Mouse (Mus musculus) limb, embryonic 15.5 days (tissue): Measurements from ENCODE around the gene Pank3. TPM values are rescaled to one million over a fixed set of nuclear protein-coding genes. Genes with fewer than 3 reads are reported as not detected.
A peak's percentile ranks its signal among the peaks of the same experiment; 100 is the strongest.
"Not testable (repeated sequence)": the region's sequence is repeated elsewhere in the genome, so short reads cannot be mapped to it uniquely, and the experiment has no call there.

ENCODE experiments used
- ATAC-seq: fragments of 200-750 bp; cut with Nextera tagmentation; 2 replicates; pipeline ENCODE4 v1.8.0; 2017; ENCODE audit warnings: low read depth, moderate TSS enrichment; ENCODE audit not compliant: insufficient number of reproducible peaks, low FRiP score, low TSS enrichment
- H3K27ac ChIP-seq: fragments of 300-500 bp; sonication (generic); 2 replicates; pipeline ENCODE4 v1.5.1; 2015; ENCODE audit warnings: moderate library complexity, mild to moderate bottlenecking, inconsistent platforms
- H3K27me3 ChIP-seq: fragments of 300-500 bp; sonication (generic); 2 replicates; pipeline ENCODE4 v1.6.1; 2015; ENCODE audit warnings: inconsistent platforms
- H3K36me3 ChIP-seq: fragments of 300-500 bp; sonication (generic); 2 replicates; pipeline ENCODE4 v1.6.1; 2015; ENCODE audit warnings: inconsistent platforms
- H3K4me1 ChIP-seq: fragments of 300-500 bp; sonication (generic); 2 replicates; pipeline ENCODE4 v1.6.1; 2015; ENCODE audit warnings: inconsistent platforms
- H3K4me2 ChIP-seq: fragments of 300-500 bp; sonication (generic); 2 replicates; pipeline ENCODE4 v1.6.1; 2015; ENCODE audit warnings: mild to moderate bottlenecking, inconsistent platforms
- H3K4me3 ChIP-seq: fragments of 300-500 bp; sonication (generic); 2 replicates; pipeline ENCODE4 v1.5.1; 2015; ENCODE audit warnings: mild to moderate bottlenecking, inconsistent platforms
- H3K9ac ChIP-seq: fragments of 300-500 bp; sonication (generic); 2 replicates; pipeline ENCODE4 v1.6.1; 2015; ENCODE audit warnings: inconsistent platforms
- H3K9me3 ChIP-seq: fragments of 300-500 bp; sonication (generic); 2 replicates; pipeline ENCODE4 v1.6.1; 2016; ENCODE audit warnings: inconsistent platforms
- WGBS: fragments of 180-500 bp; shearing (Covaris S2); methylation state at CpG from one replicate; pipeline ENCODE4 v1.1.7; 2015; 5-methylcytosine and 5-hydroxymethylcytosine counted together
- microRNA counts: library from miRNA; unstranded; fragments of <30 nt; microRNA quantifications from one replicate; lab custom pipeline; 2016
- microRNA-seq: library from miRNA; unstranded; fragments of <30 nt; microRNA quantifications from one replicate; pipeline ENCODE4, GENCODE M21; 2016
- polyA plus RNA-seq: library from polyadenylated mRNA; unstranded; fragments of >200 nt; fragmentation: Nextera tagmentation; extraction: Ambion mirVana; gene quantifications from 2 replicates; pipeline ENCODE4 v1.2.1, GENCODE M21; 2015

Gene Pank3
- polyA plus RNA-seq, 1 experiment from 2014 or later, result 14.8 TPM

GRCm38 (mm10) chr11:35833270-35833669 lies 64.0 kb downstream of the Pank3 start:
- H3K4me3 ChIP-seq, result peak overlapping the region; percentile 98
- 83% methylated on average over 6 of the region's 6 CpGs for WGBS
- H3K9ac ChIP-seq, result no peak overlapping the region
- no peak for ATAC-seq
- peaks cover 35% of the 10 kb centered on the region for H3K36me3 ChIP-seq
- no peaks in the 10 kb centered on the region for H3K27me3 ChIP-seq
- H3K4me2 ChIP-seq, result peak overlapping the region; percentile 46
- no peaks in the 10 kb centered on the region for H3K9me3 ChIP-seq
- H3K27ac ChIP-seq, result no peak overlapping the region
- H3K4me1 ChIP-seq, result peaks cover 11% of the 10 kb centered on the region

GRCm38 (mm10) chr11:35834022-35834760 lies 64.9 kb downstream of the Pank3 start, which contains the start of gene Rars:
Gene Rars, minus strand, starts transcription at chr11:35834506.
- peak within 1 kb of the TSS; percentile 90 for H3K9ac ChIP-seq
- peak within 1 kb of the TSS; percentile 98 for H3K4me3 ChIP-seq
- H3K27ac ChIP-seq, result peak within 1 kb of the TSS; percentile 71
- H3K27me3 ChIP-seq, result no peaks in the 10 kb centered on the region
- 1% methylated on average over 43 of the region's 46 CpGs for WGBS
- peaks cover 26% of the 10 kb centered on the region for H3K36me3 ChIP-seq
- H3K9me3 ChIP-seq, result no peaks in the 10 kb centered on the region
- H3K4me2 ChIP-seq, result peak within 1 kb of the TSS; percentile 46
- peak; percentile 74 for ATAC-seq
- H3K4me1 ChIP-seq, result peaks cover 14% of the 10 kb centered on the region

GRCm38 (mm10) chr11:35837156-35838126 lies 68.2 kb downstream of the Pank3 start:
- Histone ChIP-seq H3K4me3 (no peak overlapping the region), H3K27ac (no peak overlapping the region), H3K9ac (no peak overlapping the region)

GRCm38 (mm10) chr11:35838345-35839338 lies 69.4 kb downstream of the Pank3 start:
- no peak overlapping the region for H3K9ac ChIP-seq
- WGBS, result 16% methylated on average over 28 of the region's 28 CpGs

More at GRCm38 (mm10) chr11:35837156-35838126, 68.2 kb downstream of the Pank3 start:
- ATAC-seq, result no peak
- 65% methylated on average over 5 of the region's 5 CpGs for WGBS
- Histone ChIP-seq H3K36me3 (0 out of 2 replicates have a peak, but pooled peaks cover under 1% of the 10 kb centered on the region), H3K4me2 (peak overlapping the region; percentile 60), H3K4me1 (peaks cover 11% of the 10 kb centered on the region), H3K9me3 (no peaks in the 10 kb centered on the region), H3K27me3 (no peaks in the 10 kb centered on the region)

GRCm38 (mm10) chr11:35840282-35840681 lies 71.0 kb downstream of the Pank3 start:
- H3K36me3 ChIP-seq, result 0 out of 2 replicates have a peak, but pooled peaks cover 3% of the 10 kb centered on the region
- ATAC-seq, result no peak
- no peak overlapping the region for H3K9ac ChIP-seq
- H3K27me3 ChIP-seq, result no peaks in the 10 kb centered on the region
- H3K9me3 ChIP-seq, result no peaks in the 10 kb centered on the region
- H3K27ac ChIP-seq, result no peak overlapping the region
- H3K4me3 ChIP-seq, result no peak overlapping the region
- no peak overlapping the region for H3K4me2 ChIP-seq
- H3K4me1 ChIP-seq, result peaks cover 4% of the 10 kb centered on the region; the same call in 1 of the 2 replicates
- 80% methylated on average over 7 of the region's 7 CpGs for WGBS

More at GRCm38 (mm10) chr11:35838345-35839338, 69.4 kb downstream of the Pank3 start:
- H3K27ac ChIP-seq, result no peak overlapping the region; the same call in 1 of the 2 replicates
- H3K9me3 ChIP-seq, result no peaks in the 10 kb centered on the region
- H3K27me3 ChIP-seq, result no peaks in the 10 kb centered on the region
- H3K4me1 ChIP-seq, result peaks cover 4% of the 10 kb centered on the region
- H3K36me3 ChIP-seq, result 0 out of 2 replicates have a peak, but pooled peaks cover 3% of the 10 kb centered on the region
- peak; percentile 76 for ATAC-seq
- H3K4me2 ChIP-seq, result peak overlapping the region; percentile 60
- peak overlapping the region; percentile 37 for H3K4me3 ChIP-seq

- not testable (repeated sequence) for H3K9ac ChIP-seq, H3K4me1 ChIP-seq, H3K27ac ChIP-seq, H3K36me3 ChIP-seq, H3K4me2 ChIP-seq, ATAC-seq, H3K9me3 ChIP-seq, H3K4me3 ChIP-seq, H3K27me3 ChIP-seq
- 87% methylated on average over 4 of the region's 4 CpGs for WGBS
Observed at GRCm38 (mm10) chr11:35840806-35841205, 71.5 kb downstream of the Pank3 start.

MicroRNA genes within 50 kb of the gene (microRNA counts, 519-probe panel; counts per million panel counts)
- microRNA mmu-miR-103 (lab: Ali Mortazavi, UCI), result 3,695 counts per million, percentile 85 among the panel's probes with 10 or more counts

Small RNA genes within 50 kb of the gene (microRNA-seq; reads per million reads assigned to microRNA genes)
- 4.9 reads per million, percentile 16 among the genes with 10 or more reads in this experiment for gene Mir103-1

Other genes with a start within 250 kb of the Pank3 start
- 0.09 TPM in 1 of 2 replicates, not detected in the other for gene Fbll1, start 29.4 kb downstream of the Pank3 start, polyA plus RNA-seq
- gene Rars, start 65.0 kb downstream of the Pank3 start, polyA plus RNA-seq, result 84.2 and 84.8 TPM in 2 replicates
- gene Wwc1, start 211.0 kb downstream of the Pank3 start, polyA plus RNA-seq, result 6.0 TPM in 2 replicates